Mouse (Mus musculus): ENCODE measurements around the gene Prmt2. TPM values are rescaled to one million over a fixed set of nuclear protein-coding genes. Genes with fewer than 3 reads are reported as not detected.

Prmt2 gene
- 0.24 TPM for polyA plus RNA-seq (2014; fragmentation: Illumina TruSeq; extraction: RNeasy Lipid Tissue Mini Kit (QIAGEN cat#74804); ENCODE audit: low read depth, low replicate concordance)

DNA sequence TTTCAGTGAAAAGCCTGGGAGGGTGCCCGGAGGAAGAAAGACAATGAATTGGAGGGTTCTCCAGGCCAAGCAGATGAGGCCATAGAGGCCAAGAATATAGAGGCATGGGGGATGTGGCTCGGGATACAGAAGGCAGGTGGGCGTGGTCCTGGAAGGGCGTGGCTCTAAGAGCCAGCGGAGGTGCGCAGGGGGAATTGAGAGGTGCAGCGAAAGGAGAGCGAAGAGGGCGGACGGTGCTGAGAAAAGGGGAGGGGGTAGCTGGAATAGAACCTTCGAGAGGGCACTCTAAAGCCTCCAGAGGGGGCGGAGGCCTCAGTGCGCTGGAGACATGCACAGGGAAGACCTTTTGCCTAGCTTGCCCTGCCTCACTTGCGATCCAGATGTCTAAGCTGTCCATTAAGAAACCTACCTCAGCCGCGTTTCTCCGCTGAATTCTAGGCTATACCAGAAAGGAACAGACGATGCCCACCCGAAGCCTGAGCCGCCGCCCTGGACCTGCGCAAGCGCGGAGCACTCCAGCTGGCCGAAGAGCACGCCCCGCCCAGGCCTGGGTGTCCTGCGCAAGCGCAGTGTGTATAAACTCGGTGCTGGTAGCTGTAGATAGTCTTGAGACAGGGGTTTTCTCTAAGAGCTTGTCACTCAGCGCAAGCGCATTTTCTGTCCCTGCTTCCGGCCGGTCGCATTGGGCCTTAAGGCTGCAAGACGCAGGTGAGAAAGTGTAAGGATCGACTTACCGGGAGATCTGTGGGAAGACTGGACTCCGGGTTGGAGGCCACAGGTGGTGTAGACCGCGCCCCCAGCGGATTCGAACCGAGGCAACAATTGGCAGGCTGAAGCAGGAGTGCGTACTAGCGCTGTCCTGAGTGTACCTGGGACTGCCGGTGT is at the start of gene Prmt2:
Gene Prmt2, minus strand, starts transcription at position 525 of the 885 bp plus-strand sequence.

DNA sequence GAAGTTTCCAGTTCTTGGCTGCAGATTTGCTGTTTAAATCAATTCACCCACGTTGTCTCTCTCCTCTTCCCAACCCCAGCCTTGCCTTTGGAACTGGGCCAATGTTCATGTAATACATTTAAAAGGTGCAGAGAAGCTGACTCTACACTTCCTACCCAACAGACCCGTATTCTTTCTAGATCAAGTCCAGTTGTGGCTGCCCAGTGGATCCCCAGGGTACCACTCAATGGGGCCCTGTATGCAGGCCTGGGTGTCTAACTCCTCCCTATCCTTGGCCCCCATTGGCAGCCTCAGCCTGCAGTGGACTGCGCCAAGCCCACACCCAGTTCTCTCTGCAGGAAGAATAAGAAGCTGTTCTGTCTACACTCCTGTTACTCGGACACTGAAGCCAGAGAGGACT is 15.9 kb upstream of the Prmt2 start, which contains the start of gene S100b:
Gene S100b, plus strand, starts transcription at position 318 of the 400 bp plus-strand sequence.

Other genes starting within 250 kb of the Prmt2 start
- gene Zfp280b, start 205.2 kb downstream of the Prmt2 start, polyA plus RNA-seq (2014; fragmentation: Illumina TruSeq; extraction: RNeasy Lipid Tissue Mini Kit (QIAGEN cat#74804); ENCODE audit: low read depth, low replicate concordance), result 4.6 TPM
- not detected for gene Slc5a4b, start 126.9 kb downstream of the Prmt2 start, polyA plus RNA-seq (2014; fragmentation: Illumina TruSeq; extraction: RNeasy Lipid Tissue Mini Kit (QIAGEN cat#74804); ENCODE audit: low read depth, low replicate concordance)
- gene Slc5a4a, start 90.4 kb downstream of the Prmt2 start, polyA plus RNA-seq (2014; fragmentation: Illumina TruSeq; extraction: RNeasy Lipid Tissue Mini Kit (QIAGEN cat#74804); ENCODE audit: low read depth, low replicate concordance), result not detected
- gene S100b, start 16.0 kb upstream of the Prmt2 start, polyA plus RNA-seq (2014; fragmentation: Illumina TruSeq; extraction: RNeasy Lipid Tissue Mini Kit (QIAGEN cat#74804); ENCODE audit: low read depth, low replicate concordance), result not detected
- 1.2 TPM for gene Dip2a, start 107.4 kb upstream of the Prmt2 start, polyA plus RNA-seq (2014; fragmentation: Illumina TruSeq; extraction: RNeasy Lipid Tissue Mini Kit (QIAGEN cat#74804); ENCODE audit: low read depth, low replicate concordance)
- gene AC141477.1, start 202.6 kb upstream of the Prmt2 start, polyA plus RNA-seq (2014; fragmentation: Illumina TruSeq; extraction: RNeasy Lipid Tissue Mini Kit (QIAGEN cat#74804); ENCODE audit: low read depth, low replicate concordance), result not detected
- 2.6 TPM for gene Pcnt, start 204.9 kb upstream of the Prmt2 start, polyA plus RNA-seq (2014; fragmentation: Illumina TruSeq; extraction: RNeasy Lipid Tissue Mini Kit (QIAGEN cat#74804); ENCODE audit: low read depth, low replicate concordance)
- not detected for gene 2610028H24Rik, start 211.2 kb upstream of the Prmt2 start, polyA plus RNA-seq (2014; fragmentation: Illumina TruSeq; extraction: RNeasy Lipid Tissue Mini Kit (QIAGEN cat#74804); ENCODE audit: low read depth, low replicate concordance)
- 6.0 TPM for gene Mcm3ap, start 231.1 kb upstream of the Prmt2 start, polyA plus RNA-seq (2014; fragmentation: Illumina TruSeq; extraction: RNeasy Lipid Tissue Mini Kit (QIAGEN cat#74804); ENCODE audit: low read depth, low replicate concordance)
- gene Ybey, start 231.2 kb upstream of the Prmt2 start, polyA plus RNA-seq (2014; fragmentation: Illumina TruSeq; extraction: RNeasy Lipid Tissue Mini Kit (QIAGEN cat#74804); ENCODE audit: low read depth, low replicate concordance), result 1.2 TPM

Data from liver, adult 10 weeks (tissue).